Mouse (Mus musculus) MEL (cell line): ENCODE data around the gene Col15a1. TPM values are rescaled to one million over a fixed set of nuclear protein-coding genes. Genes with fewer than 3 reads are reported as not detected.
A peak's percentile ranks its signal among the peaks of the same experiment; 100 is the strongest.

Source experiments
- DNase-seq: peaks from one replicate; pipeline ENCODE4 v3.0.0; 2011; ENCODE audit warnings: low read depth, low spot score
- H3K27ac ChIP-seq: 2 replicates; pipeline ENCODE4 v1.5.1; 2012; ENCODE audit warnings: low read depth, mild to moderate bottlenecking, control low read depth, low read length, moderate library complexity; ENCODE audit not compliant: control insufficient read depth
- H3K27me3 ChIP-seq, 2 experiments: fragments of 150-350 bp in 1 of 2; sonication (generic) in 1 of 2; 2 replicates each; pipeline ENCODE4 v1.6.1; 2012; ENCODE audit warnings: low read length in 2 of 2, mild to moderate bottlenecking in 2 of 2, improper control_type of control experiment in 1 of 2, moderate library complexity in 1 of 2; ENCODE audit not compliant: insufficient read depth in 2 of 2, control insufficient read depth in 1 of 2
- H3K36me3 ChIP-seq, 2 experiments: 2 replicates each; pipeline ENCODE4 v1.6.1; 2012 to 2014; ENCODE audit warnings: low read length in 2 of 2, improper control_type of control experiment in 1 of 2, inconsistent platforms in 1 of 2, mild to moderate bottlenecking in 1 of 2; ENCODE audit not compliant: insufficient read depth in 2 of 2, control insufficient read depth in 1 of 2
- H3K4me1 ChIP-seq, 2 experiments: fragments of 150-350 bp in 1 of 2; sonication (generic) in 1 of 2; 2 replicates each; pipeline ENCODE4 v1.6.1; 2012; ENCODE audit warnings: low read length in 2 of 2, improper control_type of control experiment in 1 of 2, mild to moderate bottlenecking in 1 of 2; ENCODE audit not compliant: insufficient read depth in 2 of 2, control insufficient read depth in 1 of 2
- H3K4me3 ChIP-seq, 2 experiments: fragments of 150-350 bp in 1 of 2; sonication (generic) in 1 of 2; 2 replicates each; pipeline ENCODE4 v1.5.1; 2012; ENCODE audit warnings: low read depth in 2 of 2, low read length in 2 of 2, mild to moderate bottlenecking in 2 of 2, moderate library complexity in 2 of 2, control low read depth in 1 of 2, improper control_type of control experiment in 1 of 2; ENCODE audit not compliant: control insufficient read depth in 1 of 2, insufficient read depth in 1 of 2
- H3K79me2 ChIP-seq: 2 replicates; pipeline ENCODE4 v1.6.1; 2012; ENCODE audit warnings: mild to moderate bottlenecking, low read length, moderate library complexity; ENCODE audit not compliant: control insufficient read depth, poor library complexity, insufficient read depth
- H3K9ac ChIP-seq: 2 replicates; pipeline ENCODE4 v1.6.1; 2012; ENCODE audit warnings: low read depth, mild to moderate bottlenecking, control low read depth, low read length, moderate library complexity; ENCODE audit not compliant: control insufficient read depth, poor library complexity, severe bottlenecking
- H3K9me3 ChIP-seq: fragments of 150-350 bp; sonication (generic); replicated peaks from 2 replicates; pipeline ENCODE4 v1.6.1; 2012; ENCODE audit warnings: mild to moderate bottlenecking, low read length, improper control_type of control experiment, moderate library complexity; ENCODE audit not compliant: insufficient read depth
- BHLHE40 ChIP-seq: IDR thresholded peaks from 2 replicates; pipeline ENCODE4 v1.6.1; 2012; ENCODE audit warnings: low read depth, mild to moderate bottlenecking, inconsistent platforms, low read length, improper control_type of control experiment, borderline replicate concordance
- CHD1 ChIP-seq: IDR thresholded peaks from 2 replicates; pipeline ENCODE4 v1.6.1; 2012; ENCODE audit warnings: low read depth, mild to moderate bottlenecking, inconsistent platforms, low read length, improper control_type of control experiment
- CHD2 ChIP-seq: IDR thresholded peaks from 2 replicates; pipeline ENCODE4 v1.6.1; 2011; ENCODE audit warnings: low read length, improper control_type of control experiment
- CTCF ChIP-seq, 3 experiments: IDR thresholded peaks in 2 of 3; conservative IDR thresholded peaks in 1 of 3; 2 replicates each; pipeline ENCODE4 v1.5.1; 2011 to 2012; ENCODE audit warnings: low read length in 3 of 3, low read depth in 2 of 3, mild to moderate bottlenecking in 2 of 3, improper control_type of control experiment in 1 of 3, inconsistent platforms in 1 of 3, mixed read lengths in 1 of 3, moderate library complexity in 1 of 3; ENCODE audit not compliant: control insufficient read depth in 1 of 3, insufficient read depth in 1 of 3, poor library complexity in 1 of 3, severe bottlenecking in 1 of 3
- E2F4 ChIP-seq: IDR thresholded peaks from 2 replicates; pipeline ENCODE4 v1.6.1; 2011; ENCODE audit warnings: low read depth, low read length, improper control_type of control experiment, borderline replicate concordance
- ELF1 ChIP-seq: IDR thresholded peaks from 2 replicates; pipeline ENCODE4 v1.6.1; 2014; ENCODE audit warnings: low read depth, mild to moderate bottlenecking, inconsistent platforms, low read length, improper control_type of control experiment, moderate library complexity
- EP300 ChIP-seq, 2 experiments: IDR thresholded peaks; 2 replicates each; pipeline ENCODE4 v1.6.1; 2011; ENCODE audit warnings: improper control_type of control experiment in 2 of 2, low read length in 2 of 2, low read depth in 1 of 2, mild to moderate bottlenecking in 1 of 2
- ETS1 ChIP-seq: IDR thresholded peaks from 2 replicates; pipeline ENCODE4 v1.6.1; 2012; ENCODE audit warnings: low read depth, mild to moderate bottlenecking, inconsistent platforms, low read length, improper control_type of control experiment, moderate library complexity
- GABPA ChIP-seq: IDR thresholded peaks from 2 replicates; pipeline ENCODE4 v1.6.1; 2012; ENCODE audit warnings: low read depth, mild to moderate bottlenecking, inconsistent platforms, low read length, improper control_type of control experiment, moderate library complexity
- GATA1 ChIP-seq: IDR thresholded peaks from 2 replicates; pipeline ENCODE4 v1.6.1; 2011; ENCODE audit warnings: low read depth, low read length, improper control_type of control experiment
- HCFC1 ChIP-seq: IDR thresholded peaks from 2 replicates; pipeline ENCODE4 v1.6.1; 2012; ENCODE audit warnings: low read depth, mild to moderate bottlenecking, inconsistent platforms, low read length, improper control_type of control experiment, moderate library complexity
- JUND ChIP-seq: IDR thresholded peaks from 2 replicates; pipeline ENCODE4 v1.6.1; 2011; ENCODE audit warnings: low read depth, mild to moderate bottlenecking, improper control_type of control experiment, low read length
- KAT2A ChIP-seq: conservative IDR thresholded peaks from 2 replicates; pipeline ENCODE4 v1.6.1; 2012; ENCODE audit warnings: low read depth, low read length, improper control_type of control experiment, inconsistent platforms
- MAFK ChIP-seq: IDR thresholded peaks from 2 replicates; pipeline ENCODE4 v1.6.1; 2011; ENCODE audit warnings: low read depth, mild to moderate bottlenecking, low read length, improper control_type of control experiment, borderline replicate concordance
- MAX ChIP-seq: IDR thresholded peaks from 2 replicates; pipeline ENCODE4 v1.6.1; 2011; ENCODE audit warnings: low read length, improper control_type of control experiment
- MAZ ChIP-seq: IDR thresholded peaks from 2 replicates; pipeline ENCODE4 v1.6.1; 2012; ENCODE audit warnings: low read depth, mild to moderate bottlenecking, inconsistent platforms, low read length, improper control_type of control experiment
- MEF2A ChIP-seq: IDR thresholded peaks from 2 replicates; pipeline ENCODE4 v1.6.1; 2014; ENCODE audit warnings: low read depth, mild to moderate bottlenecking, inconsistent platforms, low read length, improper control_type of control experiment; ENCODE audit not compliant: poor library complexity, insufficient replicate concordance, severe bottlenecking; ENCODE audit errors: extremely low read depth
- MXI1 ChIP-seq: IDR thresholded peaks from 2 replicates; pipeline ENCODE4 v1.6.1; 2011; ENCODE audit warnings: mild to moderate bottlenecking, low read depth, low read length, improper control_type of control experiment
- MYC ChIP-seq: IDR thresholded peaks from 2 replicates; pipeline ENCODE4 v1.6.1; 2011; ENCODE audit warnings: low read depth, mild to moderate bottlenecking, low read length, improper control_type of control experiment, moderate library complexity
- NELFE ChIP-seq: IDR thresholded peaks from 2 replicates; pipeline ENCODE4 v1.6.1; 2011; ENCODE audit warnings: low read depth, low read length, improper control_type of control experiment
- NRF1 ChIP-seq: IDR thresholded peaks from 2 replicates; pipeline ENCODE4 v1.6.1; 2014; ENCODE audit warnings: low read depth, mild to moderate bottlenecking, inconsistent platforms, low read length, improper control_type of control experiment, moderate library complexity; ENCODE audit not compliant: poor library complexity, insufficient read depth, severe bottlenecking
- POLR2A ChIP-seq, 2 experiments: IDR thresholded peaks; 2 replicates each; pipeline ENCODE4 v1.6.1; 2011 to 2012; ENCODE audit warnings: low read length in 2 of 2, mild to moderate bottlenecking in 2 of 2, control low read depth in 1 of 2, improper control_type of control experiment in 1 of 2, low read depth in 1 of 2, moderate library complexity in 1 of 2; ENCODE audit not compliant: control insufficient read depth in 1 of 2, insufficient read depth in 1 of 2, poor library complexity in 1 of 2
- POLR2AphosphoS2 ChIP-seq: IDR thresholded peaks from 2 replicates; pipeline ENCODE4 v1.6.1; 2011; ENCODE audit warnings: low read length, improper control_type of control experiment
- POLR2AphosphoS5 ChIP-seq: IDR thresholded peaks from 2 replicates; pipeline ENCODE4 v1.6.1; 2012; ENCODE audit warnings: low read depth, borderline replicate concordance, mild to moderate bottlenecking, inconsistent platforms, low read length, moderate library complexity, mixed read lengths
- RAD21 ChIP-seq: IDR thresholded peaks from 2 replicates; pipeline ENCODE4 v1.6.1; 2011; ENCODE audit warnings: mild to moderate bottlenecking, low read depth, low read length, improper control_type of control experiment
- RCOR1 ChIP-seq: IDR thresholded peaks from 2 replicates; pipeline ENCODE4 v1.6.1; 2012; ENCODE audit warnings: low read depth, mild to moderate bottlenecking, inconsistent platforms, low read length, improper control_type of control experiment
- SIN3A ChIP-seq: IDR thresholded peaks from 2 replicates; pipeline ENCODE4 v1.6.1; 2012; ENCODE audit warnings: low read length, improper control_type of control experiment, inconsistent platforms
- SMC3 ChIP-seq: IDR thresholded peaks from 2 replicates; pipeline ENCODE4 v1.6.1; 2011; ENCODE audit warnings: low read depth, low read length, improper control_type of control experiment
- TAL1 ChIP-seq: IDR thresholded peaks from 2 replicates; pipeline ENCODE4 v1.6.1; 2012; ENCODE audit warnings: mild to moderate bottlenecking, inconsistent platforms, low read length, moderate library complexity, mixed read lengths
- TBP ChIP-seq: IDR thresholded peaks from 2 replicates; pipeline ENCODE4 v1.8.0; 2011; ENCODE audit warnings: low read depth, low read length, improper control_type of control experiment
- TCF12 ChIP-seq: IDR thresholded peaks from 2 replicates; pipeline ENCODE4 v1.6.1; 2014; ENCODE audit warnings: low read depth, mild to moderate bottlenecking, inconsistent platforms, low read length, improper control_type of control experiment, moderate library complexity
- UBTF ChIP-seq: IDR thresholded peaks from 2 replicates; pipeline ENCODE4 v1.6.1; 2012; ENCODE audit warnings: low read depth, mild to moderate bottlenecking, inconsistent platforms, low read length, improper control_type of control experiment, moderate library complexity, borderline replicate concordance; ENCODE audit not compliant: insufficient read depth
- USF1 ChIP-seq: IDR thresholded peaks from 2 replicates; pipeline ENCODE4 v1.6.1; 2014; ENCODE audit warnings: low read depth, mild to moderate bottlenecking, inconsistent platforms, low read length, improper control_type of control experiment, moderate library complexity
- USF2 ChIP-seq, 2 experiments: IDR thresholded peaks; 2 replicates each; pipeline ENCODE4 v1.6.1; 2011 to 2012; ENCODE audit warnings: improper control_type of control experiment in 2 of 2, low read length in 2 of 2, borderline replicate concordance in 1 of 2, inconsistent platforms in 1 of 2, low read depth in 1 of 2, mild to moderate bottlenecking in 1 of 2; ENCODE audit not compliant: insufficient read depth in 1 of 2
- ZC3H11A ChIP-seq: IDR thresholded peaks from 2 replicates; pipeline ENCODE4 v1.6.1; 2012; ENCODE audit warnings: low read depth, mild to moderate bottlenecking, inconsistent platforms, low read length, improper control_type of control experiment
- ZKSCAN1 ChIP-seq: IDR thresholded peaks from 2 replicates; pipeline ENCODE4 v1.6.1; 2012; ENCODE audit warnings: low read depth, mild to moderate bottlenecking, inconsistent platforms, low read length, improper control_type of control experiment, moderate library complexity
- ZMIZ1 ChIP-seq: IDR thresholded peaks from 2 replicates; pipeline ENCODE4 v1.6.1; 2012; ENCODE audit warnings: low read depth, mild to moderate bottlenecking, inconsistent platforms, low read length, improper control_type of control experiment, moderate library complexity
- ZNF384 ChIP-seq: IDR thresholded peaks from 2 replicates; pipeline ENCODE4 v1.6.1; 2012; ENCODE audit warnings: low read depth, mild to moderate bottlenecking, inconsistent platforms, low read length, improper control_type of control experiment
- polyA plus RNA-seq, 2 experiments: library from polyadenylated mRNA; stranded (reverse) in 1 of 2; unstranded in 1 of 2; fragments of >175 nt in 1 of 2; fragments of >200 nt in 1 of 2; gene quantifications; 2 replicates each; pipeline versions ENCODE4 v1.2.1 to v1.2.4; 2012; ENCODE audit warnings: low replicate concordance in 2 of 2, low read depth in 1 of 2; ENCODE audit not compliant: insufficient read length in 2 of 2, insufficient read depth in 1 of 2, missing spikeins in 1 of 2
- total RNA-seq: library from RNA; depleted of rRNA; stranded (reverse); fragments of 300-350 nt; gene quantifications from 2 replicates; pipeline ENCODE4 v1.2.3, GENCODE M21; 2012

Col15a1 gene
- total and polyA plus RNA-seq, 3 experiments, result 2.2 to 2.6 TPM; not detected in 1

GRCm38 (mm10) chr4:47302610-47303009, 94.6 kb downstream of the Col15a1 start:
- peaks cover 7 to 31% of the 10 kb centered on the region in 2 experiments for H3K4me1 ChIP-seq

GRCm38 (mm10) chr4:47303340-47303998, 95.5 kb downstream of the Col15a1 start:
- Histone ChIP-seq H3K9ac (peak overlapping the region; percentile 52), H3K79me2 (no peaks in the 10 kb centered on the region), H3K9me3 (no peaks in the 10 kb centered on the region), H3K27ac (peak overlapping the region; percentile 83), H3K4me1 (peaks cover 9 to 36% of the 10 kb centered on the region in 2 experiments), H3K4me3 (peak overlapping the region; percentile 8 to 44; a peak in 3 of 4 replicates), H3K27me3 (no peaks in the 10 kb centered on the region), H3K36me3 (peaks cover 0 to 19% of the 10 kb centered on the region in 2 experiments; a peak in 2 of 4 replicates)
- peak; percentile 87 for DNase-seq
- peak; percentile 51 for TF ChIP-seq NELFE
- TF ChIP-seq GATA1, result no peak
- TF ChIP-seq USF2 (IDR thresholded peaks at IDR 0.05; ENCODE audit: borderline replicate concordance in 1 of 2, insufficient read depth in 1 of 2, low read depth in 1 of 2, low read length in 2 of 2), result peak in 1 of 2 experiments; percentile 60; a peak in 1 of 4 replicates
- TF ChIP-seq JUND, result no peak; the same call in 1 of the 2 replicates
- TF ChIP-seq GABPA, result no peak
- no peak for TF ChIP-seq POLR2AphosphoS2
- no peak for TF ChIP-seq TAL1
- peak; percentile 89 for TF ChIP-seq USF1
- no peak for TF ChIP-seq ZKSCAN1
- no peak for TF ChIP-seq MAFK
- peak; percentile 11; the same call in 1 of the 2 replicates for TF ChIP-seq SMC3
- TF ChIP-seq CHD2, result no peak
- peak; percentile 54; the same call in 1 of the 2 replicates for TF ChIP-seq MXI1
- no peak for TF ChIP-seq POLR2AphosphoS5
- TF ChIP-seq RAD21, result no peak; the same call in 1 of the 2 replicates
- 0 out of 2 replicates have a peak, but pooled peaks have one; percentile 63 for TF ChIP-seq MAZ

More at GRCm38 (mm10) chr4:47302610-47303009, 94.6 kb downstream of the Col15a1 start:
- TF ChIP-seq KAT2A, result no peak
- no peak for TF ChIP-seq SMC3
- peak; percentile 62 to 84; a peak in 3 of 4 replicates for TF ChIP-seq EP300 (IDR thresholded peaks at IDR 0.05; ENCODE audit: low read depth in 1 of 2, low read length in 2 of 2)
- TF ChIP-seq NRF1, result no peak
- no peak; the same call in 1 of the 2 replicates for TF ChIP-seq MXI1
- TF ChIP-seq E2F4, result no peak; the same call in 1 of the 2 replicates
- peak; percentile 62; the same call in 1 of the 2 replicates for TF ChIP-seq RCOR1
- no peak for TF ChIP-seq CHD1
- TF ChIP-seq ELF1, result no peak
- TF ChIP-seq TBP, result no peak
- no peak for TF ChIP-seq CHD2
- TF ChIP-seq RAD21, result no peak
- no peak for TF ChIP-seq MAFK
- no peak for TF ChIP-seq BHLHE40
- TF ChIP-seq POLR2AphosphoS5, result no peak
- no peak for TF ChIP-seq UBTF
- no peak for TF ChIP-seq POLR2A (IDR thresholded peaks at IDR 0.05; ENCODE audit: control insufficient read depth in 1 of 2, insufficient read depth in 1 of 2, low read depth in 1 of 2, low read length in 2 of 2, poor library complexity in 1 of 2)
- no peak for TF ChIP-seq JUND
- TF ChIP-seq MYC, result no peak
- TF ChIP-seq HCFC1, result no peak
- TF ChIP-seq ZMIZ1, result no peak
- no peak for TF ChIP-seq MEF2A
- no peak; the same call in 1 of the 2 replicates for TF ChIP-seq MAX
- TF ChIP-seq ZNF384, result no peak
- peak; percentile 68; the same call in 1 of the 2 replicates for TF ChIP-seq TCF12
- peak; percentile 75 for TF ChIP-seq TAL1
- no peak for TF ChIP-seq CTCF (IDR thresholded peaks at IDR 0.05 in 2 of 3, conservative IDR thresholded peaks at IDR 0.05 in 1 of 3; ENCODE audit: control insufficient read depth in 1 of 3, insufficient read depth in 1 of 3, low read depth in 2 of 3, low read length in 3 of 3, poor library complexity in 1 of 3, severe bottlenecking in 1 of 3)
- peak; percentile 87 for TF ChIP-seq GATA1
- no peak for TF ChIP-seq POLR2AphosphoS2
- TF ChIP-seq GABPA, result no peak
- TF ChIP-seq NELFE, result no peak
- no peak for TF ChIP-seq ZC3H11A
- peak; percentile 57 for TF ChIP-seq SIN3A
- peak; percentile 76 for TF ChIP-seq ETS1
- no peak for TF ChIP-seq ZKSCAN1
- TF ChIP-seq MAZ, result no peak
- Histone ChIP-seq H3K4me3 (no peak overlapping the region), H3K27ac (peak overlapping the region; percentile 83), H3K27me3 (no peaks in the 10 kb centered on the region), H3K9ac (peak overlapping the region; percentile 52; the same call in 1 of the 2 replicates), H3K36me3 (peaks cover 0 to 16% of the 10 kb centered on the region in 2 experiments; a peak in 2 of 4 replicates), H3K9me3 (no peaks in the 10 kb centered on the region), H3K79me2 (no peaks in the 10 kb centered on the region)
- peak; percentile 80 for DNase-seq
